Mouse (Mus musculus): ENCODE measurements at regions not wholly inside any gene's neighbourhood (a gene's known extent, or its start where the extent isn't known, plus 50 kb on each side); places are given as distances from the start of the nearest gene placed in this dataset.

- TF ChIP-seq POLR2A (IDR thresholded peaks at IDR 0.05; ENCODE audit: borderline replicate concordance, insufficient read depth, low read length) (no peak), CTCF (IDR thresholded peaks at IDR 0.05; ENCODE audit: borderline replicate concordance, insufficient read depth, low read depth, low read length) (peak; percentile 48; the same call in 1 of the 2 replicates)
Observed at GRCm38 (mm10) chr1:52301266-52301665, 68.2 kb upstream of the Gls start.
